Mouse (Mus musculus): ENCODE data around the gene Pipox.

Pipox gene

GRCm38 (mm10) chr11:77843068-77843905 lies 50.6 kb downstream of the Pipox start:
- no peak for DNase-seq

- DNase-seq = no peak
Measured at GRCm38 (mm10) chr11:77840523-77841245, 53.2 kb downstream of the Pipox start.

DNA sequence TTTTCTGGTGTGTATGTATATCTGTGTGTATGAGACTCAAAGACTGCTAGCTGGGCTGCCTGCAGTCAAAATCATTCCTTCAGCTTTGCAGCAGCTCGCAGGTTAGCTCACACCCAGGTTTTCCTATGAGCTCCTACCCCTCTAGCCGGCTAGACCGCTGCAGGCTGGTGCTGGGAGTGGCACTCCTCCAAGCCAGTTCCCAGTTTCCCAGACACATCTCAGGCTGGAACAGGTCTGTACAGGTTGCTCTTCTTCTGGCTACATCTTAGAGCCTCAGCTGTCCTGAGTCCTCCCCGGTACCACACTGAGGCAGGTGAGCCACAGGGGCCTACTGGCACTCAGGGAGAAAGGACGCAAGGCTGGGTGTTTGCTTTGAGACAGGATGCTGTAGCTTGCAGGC lies 56.0 kb downstream of the Pipox start:
- DNase-seq = no peak

GRCm38 (mm10) chr11:77836751-77837150 lies 57.1 kb downstream of the Pipox start:
- no peak for DNase-seq

- no peak for DNase-seq
Measured at GRCm38 (mm10) chr11:77836290-77836689, 57.6 kb downstream of the Pipox start.

DNA sequence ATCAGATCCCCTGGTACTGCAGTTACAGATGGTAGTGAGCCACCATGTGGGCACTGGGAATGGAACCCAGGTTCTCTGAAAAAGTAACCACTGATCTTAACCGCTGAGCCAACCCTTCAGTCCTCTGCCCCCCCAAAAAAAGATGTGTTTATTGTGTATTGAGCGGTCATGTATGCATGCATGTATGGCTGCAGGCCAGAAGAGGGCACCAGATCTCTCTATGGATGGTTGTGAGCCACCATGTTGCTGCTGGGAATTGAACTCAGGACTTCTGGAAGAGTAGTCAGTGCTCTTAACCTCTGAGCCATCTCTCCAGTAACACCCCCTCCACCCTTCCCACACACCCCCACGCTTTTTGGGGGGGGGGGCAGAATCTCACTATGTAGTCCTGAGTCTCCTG lies 58.8 kb downstream of the Pipox start:
- no peak for DNase-seq

DNA sequence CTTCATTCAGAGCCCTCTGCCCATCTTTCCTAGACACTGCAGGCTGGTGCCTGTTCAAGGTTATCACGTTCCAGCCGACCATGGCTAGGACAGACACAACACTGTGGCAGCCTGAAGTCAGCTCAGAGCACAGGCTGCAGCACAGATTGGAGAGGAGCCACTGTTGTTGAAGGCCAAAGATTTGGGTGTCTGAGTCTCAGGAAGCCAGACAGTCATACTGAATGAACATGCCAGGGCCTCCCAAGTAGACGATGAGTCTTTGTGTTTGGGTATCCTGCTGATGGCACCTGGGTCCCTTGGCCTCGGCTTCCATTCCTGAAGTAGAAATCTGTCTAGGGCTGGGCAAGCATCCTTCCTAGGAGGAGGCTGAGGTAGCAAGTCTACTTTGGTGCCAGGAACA lies 61.4 kb downstream of the Pipox start:
- DNase-seq = no peak

DNA sequence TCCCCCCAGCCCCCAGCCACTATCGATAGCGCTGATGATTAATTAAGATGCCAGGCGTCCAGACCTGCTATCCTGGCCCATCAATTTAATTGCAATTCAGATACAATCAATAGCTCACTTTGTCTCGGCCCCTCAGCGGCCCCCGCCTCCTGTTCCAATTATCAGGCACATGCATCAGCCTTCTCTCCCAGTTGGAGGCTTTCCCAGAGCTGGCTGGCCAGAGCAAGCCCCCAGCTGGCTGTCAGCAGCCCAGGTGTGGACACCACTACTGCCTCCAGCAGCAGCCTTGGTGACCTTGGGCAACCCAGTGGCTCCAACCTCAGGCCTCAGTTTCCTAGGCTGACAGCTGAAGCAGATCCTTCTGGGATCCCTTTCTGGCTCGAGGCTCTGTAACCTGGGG lies 63.0 kb downstream of the Pipox start:
- no peak for DNase-seq

Measured in lung, adult 18-20 months (tissue).